Mouse (Mus musculus) embryonic facial prominence, embryonic 10.5 days (tissue): ENCODE results near the gene Slc9a3r2. TPM values are rescaled to one million over a fixed set of nuclear protein-coding genes. Genes with fewer than 3 reads are reported as not detected.
A peak's percentile ranks its signal among the peaks of the same experiment; 100 is the strongest.

Experiments
- DNase-seq: peaks from one replicate; pipeline ENCODE4 v3.0.0-alpha.2; 2017; ENCODE audit warnings: low spot score
- H3K27ac ChIP-seq: fragments of 300-500 bp; sonication (generic); replicated peaks from 2 replicates; pipeline ENCODE4 v1.5.1; 2016; ENCODE audit warnings: mild to moderate bottlenecking
- H3K27me3 ChIP-seq: fragments of 300-500 bp; sonication (generic); replicated peaks from 2 replicates; pipeline ENCODE4 v1.6.1; 2016; ENCODE audit warnings: low read depth, mild to moderate bottlenecking; ENCODE audit not compliant: poor library complexity, severe bottlenecking
- H3K36me3 ChIP-seq: fragments of 300-500 bp; sonication (generic); replicated peaks from 2 replicates; pipeline ENCODE4 v1.6.1; 2016; ENCODE audit warnings: mild to moderate bottlenecking, moderate library complexity
- H3K4me1 ChIP-seq: fragments of 300-500 bp; sonication (generic); 2 replicates; pipeline ENCODE4 v1.6.1; 2016
- H3K4me3 ChIP-seq: fragments of 300-500 bp; sonication (generic); 2 replicates; pipeline ENCODE4 v1.5.1; 2016; ENCODE audit warnings: mild to moderate bottlenecking, moderate library complexity
- H3K9me3 ChIP-seq: fragments of 300-500 bp; sonication (generic); 2 replicates; pipeline ENCODE4 v1.6.1; 2016; ENCODE audit warnings: mild to moderate bottlenecking
- WGBS: fragments of 180-500 bp; shearing (Covaris S2); methylation state at CpG from one replicate; pipeline ENCODE4 v1.1.7; 2016; 5-methylcytosine and 5-hydroxymethylcytosine counted together
- polyA plus RNA-seq: library from polyadenylated mRNA; unstranded; fragments of >200 nt; fragmentation: Nextera tagmentation; extraction: Ambion mirVana; gene quantifications from 2 replicates; pipeline ENCODE4 v1.2.1, GENCODE M21; 2016

Slc9a3r2 gene
- polyA plus RNA-seq, 1 experiment from 2014 or later: 37.3 TPM

DNA sequence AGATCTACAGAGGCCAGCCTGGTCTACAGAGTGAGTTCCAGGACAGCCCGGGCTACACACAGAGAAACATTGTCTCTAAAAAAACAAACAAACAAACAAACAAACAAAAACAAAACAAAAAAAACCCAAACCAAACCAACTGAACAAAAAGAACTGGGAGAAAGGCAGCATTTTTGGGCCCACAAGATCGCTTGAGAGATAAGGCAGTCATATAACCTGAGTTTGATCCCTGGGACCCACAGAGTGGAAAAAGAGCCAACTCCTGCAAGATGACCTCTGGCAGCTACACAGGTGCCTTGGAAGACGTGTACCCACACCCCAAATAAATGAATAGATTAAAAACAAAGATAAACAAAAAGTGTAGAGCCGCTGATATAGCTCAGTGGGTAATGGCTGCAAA lies 4.8 kb upstream of the Slc9a3r2 start:
- no peak overlapping the region for H3K27ac ChIP-seq
- peaks cover 31% of the 10 kb centered on the region for H3K4me1 ChIP-seq
- peaks cover 79% of the 10 kb centered on the region for H3K27me3 ChIP-seq
- no peaks in the 10 kb centered on the region for H3K36me3 ChIP-seq
- 77% methylated on average over 4 of the region's 4 CpGs for WGBS
- DNase-seq: no peak
- H3K4me3 ChIP-seq: no peak overlapping the region
- H3K9me3 ChIP-seq: no peaks in the 10 kb centered on the region

DNA sequence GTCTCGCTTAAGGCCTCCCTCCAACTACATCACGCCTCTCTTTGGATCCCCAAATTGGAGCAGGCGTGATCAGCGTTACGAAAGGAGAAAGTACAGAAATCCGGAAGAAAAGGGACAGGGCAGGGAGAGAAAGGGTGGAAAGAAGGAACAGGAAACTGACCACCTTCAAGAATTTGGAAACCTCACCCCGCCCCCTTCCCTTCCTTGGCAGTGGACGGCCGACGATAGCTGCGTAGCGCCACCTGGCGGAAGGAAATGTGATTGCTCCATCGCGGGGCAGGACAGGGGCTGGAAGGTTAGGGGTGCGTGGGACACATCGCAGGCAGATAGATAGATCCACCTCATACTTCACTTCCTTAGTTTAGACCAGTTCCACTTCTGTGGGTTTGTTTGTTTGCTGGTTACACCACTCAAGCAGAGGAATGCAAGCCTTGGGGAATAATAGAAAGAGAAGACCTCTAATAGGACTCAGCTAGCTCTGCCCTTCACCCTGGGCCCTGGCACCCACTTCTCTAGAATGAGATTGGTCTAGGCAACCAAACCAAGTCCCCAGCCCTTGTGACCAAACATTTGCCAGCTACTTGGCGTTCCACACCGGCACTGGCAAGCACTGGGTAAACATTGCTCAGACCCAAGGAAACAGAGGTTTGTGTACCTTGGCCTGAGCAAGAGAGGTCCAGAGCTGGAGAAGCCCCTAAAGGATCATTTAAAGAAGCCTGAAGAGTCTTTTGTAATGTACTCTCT lies 4.0 kb upstream of the Slc9a3r2 start:
- H3K9me3 ChIP-seq: no peaks in the 10 kb centered on the region
- H3K27ac ChIP-seq: peak overlapping the region; percentile 66
- WGBS: 5% methylated on average over 19 of the region's 19 CpGs
- DNase-seq: peak; percentile 90
- peaks cover 78% of the 10 kb centered on the region for H3K27me3 ChIP-seq
- no peaks in the 10 kb centered on the region for H3K36me3 ChIP-seq
- H3K4me3 ChIP-seq: peak overlapping the region; percentile 50
- H3K4me1 ChIP-seq: peaks cover 39% of the 10 kb centered on the region

DNA sequence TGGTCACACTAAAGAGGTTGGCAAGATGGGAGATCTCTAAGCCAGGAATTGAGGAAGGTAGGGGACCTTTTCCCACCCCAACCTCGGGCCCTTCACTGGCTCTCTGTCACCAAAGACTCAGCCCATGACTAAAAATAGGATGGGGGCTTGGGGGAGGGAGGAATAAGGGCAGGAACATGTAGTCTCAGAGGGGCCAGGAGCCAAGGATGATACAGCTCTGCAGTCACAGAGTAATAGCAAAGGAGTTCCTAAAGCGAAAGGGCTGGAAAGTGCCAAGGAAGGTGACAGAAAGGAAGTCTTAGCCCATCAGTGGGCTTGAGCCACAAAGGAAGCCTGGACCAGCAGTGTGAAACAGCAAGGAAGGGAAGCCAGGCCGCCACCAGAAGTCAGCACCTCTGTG lies 1.7 kb upstream of the Slc9a3r2 start:
- Histone ChIP-seq H3K9me3 (no peaks in the 10 kb centered on the region), H3K4me3 (no peak overlapping the region), H3K36me3 (no peaks in the 10 kb centered on the region; the same call in 1 of the 2 replicates), H3K27ac (no peak overlapping the region), H3K4me1 (peaks cover 35% of the 10 kb centered on the region), H3K27me3 (peaks cover 72% of the 10 kb centered on the region)
- DNase-seq: no peak
- 81% methylated on average over 3 of the region's 3 CpGs for WGBS

DNA sequence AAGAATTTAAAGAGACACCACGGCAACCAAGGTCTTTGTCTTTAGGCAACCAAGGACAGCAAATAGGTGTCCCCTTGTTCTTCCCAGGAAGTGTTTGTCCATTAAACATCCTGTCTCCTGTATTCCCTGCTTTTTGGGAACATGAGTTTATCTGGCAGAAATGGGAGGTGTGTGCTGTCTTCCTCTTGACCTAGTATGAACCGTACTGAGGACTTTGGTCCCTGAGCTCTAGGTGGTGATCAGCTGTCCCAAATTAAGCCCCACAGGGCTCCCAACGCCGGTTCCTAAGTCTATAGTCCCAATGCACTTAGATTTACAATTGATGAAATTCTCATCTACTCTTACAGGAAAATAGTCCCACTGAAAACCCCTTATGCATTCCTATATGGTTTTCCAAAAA lies 639 bp upstream of the Slc9a3r2 start:
- Histone ChIP-seq H3K27ac (peak overlapping the region; percentile 87; the same call in 1 of the 2 replicates), H3K4me3 (peak overlapping the region; percentile 88; the same call in 1 of the 2 replicates), H3K27me3 (peaks cover 62% of the 10 kb centered on the region), H3K4me1 (peaks cover 35% of the 10 kb centered on the region), H3K9me3 (no peaks in the 10 kb centered on the region), H3K36me3 (no peaks in the 10 kb centered on the region; the same call in 1 of the 2 replicates)
- WGBS: 79% methylated on average over 4 of the region's 4 CpGs
- no peak for DNase-seq

DNA sequence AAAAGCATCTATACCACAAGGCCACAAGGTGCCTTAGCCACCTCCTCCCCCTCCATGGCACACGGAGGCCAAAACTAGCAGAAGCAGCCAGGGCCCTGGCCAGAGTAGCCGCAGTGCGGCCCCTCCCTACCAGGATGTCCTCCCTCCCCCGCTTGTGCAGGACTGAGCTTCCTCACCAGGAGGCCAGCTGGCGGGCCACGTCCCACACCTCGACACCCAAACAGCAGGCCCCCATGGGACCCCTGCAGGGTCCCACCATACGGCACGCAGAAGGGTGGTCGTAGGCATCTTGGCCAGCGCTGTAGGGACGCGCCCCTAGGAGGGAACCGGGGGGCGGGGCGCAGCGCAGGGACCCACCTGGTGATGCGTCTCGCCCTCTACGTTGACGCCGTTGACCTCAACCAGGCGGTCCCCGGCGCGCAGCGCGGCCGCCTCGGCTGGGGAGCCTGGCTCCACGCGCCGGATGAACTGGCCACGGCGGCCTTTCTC lies 502 bp downstream of the Slc9a3r2 start:
- H3K36me3 ChIP-seq: peaks cover 2% of the 10 kb centered on the region; the same call in 1 of the 2 replicates

DNA sequence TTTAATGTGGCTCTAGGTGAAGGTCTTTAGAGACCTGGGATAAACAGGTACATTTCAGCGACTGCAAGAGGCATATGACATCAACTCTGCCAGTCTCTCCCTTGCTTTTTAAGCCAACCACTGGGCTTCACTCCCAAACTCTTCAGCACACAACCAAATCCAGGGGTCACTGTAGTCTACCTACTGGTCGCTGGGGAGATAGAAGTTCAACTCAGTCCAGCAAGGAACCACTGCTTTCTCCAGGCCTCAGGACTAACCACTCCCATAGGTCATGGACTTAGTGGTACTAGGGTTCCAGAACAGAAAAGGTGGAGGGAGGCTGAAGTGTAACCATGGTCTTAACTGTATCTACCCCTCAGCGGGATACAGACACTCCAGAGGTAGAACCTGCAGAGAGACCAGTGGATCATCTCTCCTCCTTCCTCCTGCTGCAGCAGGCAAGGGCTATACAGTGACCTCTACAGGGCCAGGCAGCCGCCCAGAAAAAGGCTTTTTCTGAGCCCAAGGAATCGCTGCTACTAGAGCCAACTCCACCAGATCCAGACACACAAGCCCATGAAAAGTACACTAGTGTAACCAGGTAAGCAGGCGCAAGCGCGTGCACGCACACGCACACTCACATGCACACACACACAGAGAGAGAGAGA lies 1.3 kb downstream of the Slc9a3r2 start:
- Histone ChIP-seq H3K4me1 (peaks cover 51% of the 10 kb centered on the region), H3K27me3 (peaks cover 53% of the 10 kb centered on the region), H3K36me3 (peaks cover 5% of the 10 kb centered on the region; the same call in 1 of the 2 replicates), H3K9me3 (no peaks in the 10 kb centered on the region), H3K4me3 (peak overlapping the region; percentile 88), H3K27ac (0 out of 2 replicates have a peak overlapping the region, but pooled peaks have one; percentile 87)
- WGBS: 72% methylated on average over 10 of the region's 10 CpGs
- DNase-seq: no peak

More for the DNA sequence above, 502 bp downstream of the Slc9a3r2 start:
- WGBS: under 1% methylated on average over 35 of the region's 35 CpGs
- Histone ChIP-seq H3K27me3 (peaks cover 53% of the 10 kb centered on the region), H3K27ac (peak overlapping the region; percentile 87), H3K9me3 (no peaks in the 10 kb centered on the region), H3K4me1 (peaks cover 46% of the 10 kb centered on the region), H3K4me3 (peak overlapping the region; percentile 88)
- peak; percentile 59 for DNase-seq

DNA sequence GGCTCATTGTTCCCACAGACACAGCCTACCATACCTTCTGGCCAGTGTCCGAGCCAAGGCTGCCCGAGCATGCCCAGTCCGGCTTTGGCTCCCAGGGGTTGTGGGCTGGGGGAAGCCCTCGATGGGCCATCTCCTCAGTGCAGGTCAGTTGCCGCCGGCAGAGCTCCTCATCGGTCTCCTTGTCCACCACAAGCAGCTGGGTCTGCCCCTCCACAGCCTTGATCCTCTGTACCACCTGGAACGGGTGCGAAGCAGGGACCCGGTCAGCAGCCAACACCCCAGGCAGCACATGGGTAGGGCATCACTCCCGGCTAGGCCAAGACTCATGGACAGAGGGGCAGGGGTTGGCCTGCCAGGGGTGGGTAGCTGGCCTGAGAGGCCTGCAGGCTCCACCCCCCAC lies 2.6 kb downstream of the Slc9a3r2 start:
- peaks cover 8% of the 10 kb centered on the region; the same call in 1 of the 2 replicates for H3K36me3 ChIP-seq
- 0 out of 2 replicates have a peak overlapping the region, but pooled peaks have one; percentile 5 for H3K27ac ChIP-seq
- peaks cover 49% of the 10 kb centered on the region for H3K27me3 ChIP-seq
- H3K9me3 ChIP-seq: no peaks in the 10 kb centered on the region
- H3K4me3 ChIP-seq: peak overlapping the region; percentile 88; the same call in 1 of the 2 replicates
- 86% methylated on average over 11 of the region's 11 CpGs for WGBS
- H3K4me1 ChIP-seq: peaks cover 63% of the 10 kb centered on the region
- DNase-seq: no peak

DNA sequence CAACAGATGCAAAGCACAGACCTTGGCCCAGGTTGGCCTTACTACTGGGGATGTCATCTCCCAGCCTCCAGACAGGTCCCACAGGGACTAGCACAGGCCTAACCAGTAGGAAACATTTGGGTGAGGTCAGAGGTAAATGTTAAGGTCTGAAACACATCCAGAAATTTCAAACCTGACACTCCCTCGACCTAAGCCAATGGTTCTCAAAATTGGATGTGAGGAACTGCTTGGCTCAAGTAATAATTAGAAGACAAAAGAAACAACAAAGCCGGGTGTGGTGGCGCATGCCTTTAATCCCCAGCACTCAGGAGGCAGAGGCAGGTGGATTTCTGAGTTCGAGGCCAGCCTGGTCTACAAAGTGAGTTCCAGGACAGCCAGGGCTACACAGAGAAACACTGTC lies 3.7 kb downstream of the Slc9a3r2 start:
- Histone ChIP-seq H3K4me3 (no peak overlapping the region), H3K9me3 (no peaks in the 10 kb centered on the region), H3K36me3 (peaks cover 18% of the 10 kb centered on the region), H3K27ac (no peak overlapping the region), H3K4me1 (peaks cover 67% of the 10 kb centered on the region), H3K27me3 (peaks cover 39% of the 10 kb centered on the region)
- WGBS: 84% methylated on average over 4 of the region's 4 CpGs
- DNase-seq: no peak

DNA sequence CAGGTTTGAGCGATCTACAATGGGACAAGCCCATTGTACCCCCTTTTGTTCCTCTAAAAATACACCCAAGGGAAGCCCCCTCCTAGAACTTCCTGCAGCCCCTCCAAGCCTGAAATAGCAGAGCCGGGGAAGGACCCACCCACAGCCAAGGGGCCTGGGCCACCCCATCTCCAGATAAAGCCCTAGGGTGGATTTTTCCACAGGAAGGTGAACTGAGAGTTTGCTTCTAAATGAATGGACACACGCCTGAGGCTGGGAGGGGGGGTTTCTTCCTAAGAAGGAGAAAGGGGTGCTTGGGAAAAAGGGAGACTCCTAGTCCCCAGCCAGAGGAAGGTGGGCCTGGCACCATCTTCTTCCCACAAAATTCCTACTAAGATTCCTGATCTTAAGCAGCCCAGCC lies 4.2 kb downstream of the Slc9a3r2 start:
- H3K4me1 ChIP-seq: peaks cover 67% of the 10 kb centered on the region
- H3K9me3 ChIP-seq: no peaks in the 10 kb centered on the region
- peaks cover 21% of the 10 kb centered on the region for H3K36me3 ChIP-seq
- 79% methylated on average over 3 of the region's 3 CpGs for WGBS
- no peak overlapping the region for H3K4me3 ChIP-seq
- no peak for DNase-seq
- peak overlapping the region; percentile 84; the same call in 1 of the 2 replicates for H3K27ac ChIP-seq
- H3K27me3 ChIP-seq: peaks cover 34% of the 10 kb centered on the region

DNA sequence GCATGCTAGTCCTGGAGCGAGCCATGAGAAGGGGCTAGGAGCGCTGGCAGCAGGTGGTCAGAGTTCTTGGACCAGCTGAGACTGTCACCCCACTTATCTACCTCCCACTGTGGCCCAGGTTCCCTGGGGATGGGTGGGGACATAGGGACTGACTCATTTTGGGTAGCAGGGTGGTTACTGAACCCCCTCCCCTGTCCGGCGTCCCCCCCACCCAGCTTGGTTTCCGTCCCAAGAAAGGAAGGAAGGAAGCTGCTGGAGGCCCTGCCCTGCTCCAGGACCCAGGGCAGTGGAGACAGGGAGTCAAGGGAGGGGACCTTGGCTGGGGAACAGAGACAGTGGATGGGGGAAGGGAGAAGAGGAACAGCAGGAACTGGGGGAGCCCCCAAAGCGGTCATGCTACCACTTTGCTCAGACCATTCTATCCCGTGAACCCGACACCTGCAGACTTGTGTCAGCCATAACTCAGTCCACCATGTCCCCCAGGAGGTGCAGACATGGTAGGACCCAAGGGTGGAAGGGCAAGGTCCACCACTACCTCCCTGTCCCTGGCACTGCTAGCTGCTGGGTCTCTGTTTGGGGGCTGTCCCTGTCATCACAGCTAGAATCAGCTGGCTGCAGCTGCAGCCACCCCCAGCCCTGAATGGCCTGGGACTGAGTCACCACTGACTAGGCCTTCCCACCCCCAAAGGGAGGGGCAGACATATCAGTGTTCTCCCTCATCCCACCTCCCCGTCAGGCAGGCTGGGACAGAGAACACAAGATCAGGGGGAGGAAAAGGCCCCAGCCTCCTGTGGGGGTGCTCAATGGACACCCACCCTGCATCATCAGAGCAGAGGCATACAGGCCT lies 5.0 kb downstream of the Slc9a3r2 start:
- H3K4me1 ChIP-seq: peaks cover 66% of the 10 kb centered on the region
- 83% methylated on average over 9 of the region's 9 CpGs for WGBS

DNA sequence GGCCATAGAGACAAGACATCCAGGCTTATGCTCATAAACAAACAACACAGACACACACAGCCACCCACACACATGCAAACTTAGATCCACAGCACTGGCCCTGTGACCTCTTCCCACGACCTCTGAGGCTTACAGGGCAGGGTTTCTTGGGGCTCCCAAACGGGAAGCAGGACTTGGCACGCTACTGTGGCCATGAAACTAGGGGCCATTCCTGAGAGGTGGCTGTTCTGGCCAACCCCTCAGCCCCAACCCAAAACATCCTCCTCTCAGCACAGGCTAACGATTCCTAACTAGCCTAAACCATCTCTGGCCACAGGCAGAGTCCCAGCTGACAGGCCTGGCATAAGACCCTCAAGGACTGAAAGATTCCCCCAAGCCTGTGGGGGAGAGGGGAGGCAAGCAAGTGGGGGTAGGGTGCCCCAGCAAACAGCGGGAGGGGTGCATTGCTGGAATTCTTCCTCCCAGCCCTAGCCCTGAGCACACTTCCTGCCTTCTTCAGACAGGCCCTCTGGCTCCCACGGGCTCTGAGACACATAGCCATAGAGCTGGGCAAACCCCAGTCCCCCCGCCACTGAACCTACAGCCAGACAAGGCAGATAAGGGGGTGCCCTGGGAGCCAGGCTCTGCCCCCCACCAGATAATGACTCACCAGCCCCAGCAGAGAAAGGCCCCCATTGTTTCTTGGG lies 6.0 kb downstream of the Slc9a3r2 start:
- peaks cover 38% of the 10 kb centered on the region for H3K36me3 ChIP-seq
- H3K4me1 ChIP-seq: peaks cover 66% of the 10 kb centered on the region
- H3K27ac ChIP-seq: peak overlapping the region; percentile 84
- 30% methylated on average over 7 of the region's 7 CpGs for WGBS
- no peaks in the 10 kb centered on the region for H3K9me3 ChIP-seq
- H3K27me3 ChIP-seq: peaks cover 18% of the 10 kb centered on the region
- no peak for DNase-seq
- H3K4me3 ChIP-seq: peak overlapping the region; percentile 29

More for the DNA sequence above, 5.0 kb downstream of the Slc9a3r2 start:
- H3K9me3 ChIP-seq: no peaks in the 10 kb centered on the region
- peaks cover 29% of the 10 kb centered on the region for H3K36me3 ChIP-seq
- peak overlapping the region; percentile 84 for H3K27ac ChIP-seq
- peaks cover 26% of the 10 kb centered on the region for H3K27me3 ChIP-seq
- H3K4me3 ChIP-seq: peak overlapping the region; percentile 29
- DNase-seq: no peak
